Mouse (Mus musculus) kidney, embryonic 15.5 days (tissue): Measurements from ENCODE around the gene Trio. TPM values are rescaled to one million over a fixed set of nuclear protein-coding genes. Genes with fewer than 3 reads are reported as not detected.

ENCODE experiments used
- ATAC-seq: fragments of 200-750 bp; cut with Nextera tagmentation; replicated peaks from 2 replicates; pipeline ENCODE4 v1.8.0; 2017; ENCODE audit warnings: moderate TSS enrichment; ENCODE audit not compliant: low FRiP score
- H3K27ac ChIP-seq: fragments of 300-500 bp; sonication (generic); 2 replicates; pipeline ENCODE4 v1.5.1; 2015; ENCODE audit warnings: mild to moderate bottlenecking, inconsistent platforms
- H3K27me3 ChIP-seq: fragments of 300-500 bp; sonication (generic); 2 replicates; pipeline ENCODE4 v1.6.1; 2015; ENCODE audit warnings: inconsistent platforms
- H3K36me3 ChIP-seq: fragments of 300-500 bp; sonication (generic); 2 replicates; pipeline ENCODE4 v1.6.1; 2015; ENCODE audit warnings: inconsistent platforms
- H3K4me1 ChIP-seq: fragments of 300-500 bp; sonication (generic); 2 replicates; pipeline ENCODE4 v1.6.1; 2015; ENCODE audit warnings: inconsistent platforms
- H3K4me2 ChIP-seq: fragments of 300-500 bp; sonication (generic); 2 replicates; pipeline ENCODE4 v1.6.1; 2015; ENCODE audit warnings: moderate library complexity, mild to moderate bottlenecking, inconsistent platforms
- H3K4me3 ChIP-seq: fragments of 300-500 bp; sonication (generic); replicated peaks from 2 replicates; pipeline ENCODE4 v1.5.1; 2015; ENCODE audit warnings: mild to moderate bottlenecking, inconsistent platforms
- H3K9ac ChIP-seq: fragments of 300-500 bp; sonication (generic); 2 replicates; pipeline ENCODE4 v1.6.1; 2015; ENCODE audit warnings: mild to moderate bottlenecking, inconsistent platforms
- H3K9me3 ChIP-seq: fragments of 300-500 bp; sonication (generic); replicated peaks from 2 replicates; pipeline ENCODE4 v1.6.1; 2016; ENCODE audit warnings: inconsistent platforms
- WGBS: fragments of 180-500 bp; shearing (Covaris S2); methylation state at CpG from one replicate; pipeline ENCODE4 v1.1.7; 2015; ENCODE audit warnings: mixed read lengths; 5-methylcytosine and 5-hydroxymethylcytosine counted together
- polyA plus RNA-seq: library from polyadenylated mRNA; unstranded; fragments of >200 nt; fragmentation: Nextera tagmentation; extraction: Ambion mirVana; gene quantifications from 2 replicates; pipeline ENCODE4 v1.2.1, GENCODE M21; 2015

Trio gene
- polyA plus RNA-seq, 1 experiment from 2014 or later = 28.8 TPM

DNA sequence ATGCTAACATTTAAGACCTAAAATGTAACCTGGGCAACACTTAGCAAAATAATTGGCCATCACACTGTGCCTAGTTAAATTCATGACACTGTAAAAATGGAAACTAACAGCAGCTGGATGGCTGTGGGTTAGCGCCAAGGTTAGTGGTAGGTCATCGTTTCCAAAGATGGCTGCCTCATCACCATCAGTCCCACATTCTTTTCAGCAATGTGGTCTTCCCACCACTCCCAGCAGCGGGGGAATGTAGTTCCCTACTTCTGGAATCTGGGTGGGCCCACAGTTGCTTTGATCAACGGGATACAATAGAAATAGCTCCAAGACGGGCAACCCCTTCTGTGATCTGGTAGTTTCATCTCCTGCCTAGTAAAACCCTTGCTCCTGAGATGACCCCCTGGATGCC, 35.3 kb upstream of the Trio start:
- no peak for ATAC-seq
- Histone ChIP-seq H3K4me1 (peaks cover 7% of the 10 kb centered on the region; the same call in 1 of the 2 replicates), H3K4me2 (no peak overlapping the region), H3K27me3 (no peaks in the 10 kb centered on the region), H3K27ac (no peak overlapping the region), H3K9me3 (no peaks in the 10 kb centered on the region), H3K36me3 (no peaks in the 10 kb centered on the region), H3K9ac (no peak overlapping the region), H3K4me3 (no peak overlapping the region)
- 85% methylated on average over 5 of the region's 5 CpGs for WGBS

DNA sequence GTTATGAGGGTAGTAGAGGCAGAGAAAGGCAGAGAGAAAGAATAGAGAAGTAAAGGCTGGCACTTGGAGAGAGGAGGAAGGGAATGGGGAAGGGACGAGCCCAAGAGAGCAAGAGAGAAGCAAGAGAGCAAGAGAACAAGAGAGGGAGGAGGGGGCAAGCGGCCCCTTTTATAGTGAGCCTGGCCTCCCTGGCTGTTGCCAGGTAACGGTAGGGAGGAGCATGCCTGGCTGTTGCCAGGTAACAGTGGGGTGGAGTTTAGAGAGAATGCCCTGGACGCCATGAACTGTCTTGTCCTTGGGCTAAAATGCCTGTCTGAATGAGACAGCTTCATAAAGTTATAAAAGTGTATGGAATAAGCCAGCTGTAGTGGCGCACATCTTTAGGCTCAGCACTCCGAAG, 34.8 kb upstream of the Trio start:
- peaks cover 7% of the 10 kb centered on the region; the same call in 1 of the 2 replicates for H3K4me1 ChIP-seq
- 70% methylated on average over 6 of the region's 6 CpGs for WGBS

DNA sequence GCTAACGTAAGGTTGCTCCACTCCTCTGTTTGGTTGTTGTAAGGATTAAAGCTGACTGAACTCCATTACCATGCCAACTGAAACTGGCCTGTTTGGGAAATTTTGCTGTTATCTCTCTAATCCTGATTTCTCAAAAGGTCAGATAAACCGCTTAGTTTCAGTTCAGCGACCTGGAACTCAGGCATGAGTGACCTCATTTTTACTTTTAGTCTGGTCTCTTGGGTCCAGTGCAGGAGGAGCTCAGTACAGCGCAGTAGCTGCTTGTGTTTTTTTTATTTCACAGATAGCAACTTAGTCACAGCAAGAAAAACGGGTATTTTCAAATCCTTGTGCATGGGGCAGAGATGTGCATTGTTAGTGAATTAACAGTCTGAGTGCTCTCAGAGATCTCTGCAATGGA, 31.9 kb upstream of the Trio start:
- H3K27me3 ChIP-seq = no peaks in the 10 kb centered on the region
- H3K4me3 ChIP-seq = no peak overlapping the region
- peaks cover 11% of the 10 kb centered on the region for H3K4me1 ChIP-seq
- ATAC-seq = no peak
- H3K36me3 ChIP-seq = no peaks in the 10 kb centered on the region
- no peak overlapping the region for H3K27ac ChIP-seq
- no peak overlapping the region for H3K9ac ChIP-seq
- H3K4me2 ChIP-seq = no peak overlapping the region
- H3K9me3 ChIP-seq = no peaks in the 10 kb centered on the region
- 54% methylated on average over 5 of the region's 5 CpGs for whole genome bisulfite sequencing

More for the DNA sequence above, 34.8 kb upstream of the Trio start:
- Histone ChIP-seq H3K4me3 (no peak overlapping the region), H3K4me2 (no peak overlapping the region), H3K9ac (no peak overlapping the region), H3K36me3 (no peaks in the 10 kb centered on the region), H3K9me3 (no peaks in the 10 kb centered on the region), H3K27me3 (no peaks in the 10 kb centered on the region), H3K27ac (no peak overlapping the region)
- ATAC-seq = no peak

DNA sequence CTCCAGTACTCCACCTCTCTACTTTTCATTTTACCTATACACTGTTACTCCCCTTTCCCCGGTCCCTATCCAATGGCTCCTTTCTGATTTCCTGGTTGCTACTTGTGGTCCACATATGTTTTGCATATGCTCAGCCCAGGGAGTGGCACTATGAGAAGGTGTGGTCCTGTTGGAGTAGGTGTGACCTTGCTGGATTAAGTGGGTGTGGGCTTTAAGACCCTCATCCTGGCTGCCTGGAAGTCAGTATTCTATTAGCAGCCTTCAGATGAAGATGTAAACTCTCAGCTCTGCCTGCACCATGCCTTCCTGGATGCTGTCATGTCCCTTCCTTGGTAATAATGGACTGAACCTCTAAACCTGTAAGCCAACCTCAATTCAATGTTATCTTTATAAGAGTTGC, 29.1 kb upstream of the Trio start:
- Histone ChIP-seq H3K9ac (no peak overlapping the region), H3K27ac (no peak overlapping the region), H3K4me1 (peaks cover 20% of the 10 kb centered on the region), H3K4me2 (no peak overlapping the region), H3K27me3 (no peaks in the 10 kb centered on the region), H3K36me3 (no peaks in the 10 kb centered on the region), H3K9me3 (no peaks in the 10 kb centered on the region), H3K4me3 (no peak overlapping the region)
- ATAC-seq = no peak
- 92% methylated on average over 1 of the region's 1 CpGs for WGBS

DNA sequence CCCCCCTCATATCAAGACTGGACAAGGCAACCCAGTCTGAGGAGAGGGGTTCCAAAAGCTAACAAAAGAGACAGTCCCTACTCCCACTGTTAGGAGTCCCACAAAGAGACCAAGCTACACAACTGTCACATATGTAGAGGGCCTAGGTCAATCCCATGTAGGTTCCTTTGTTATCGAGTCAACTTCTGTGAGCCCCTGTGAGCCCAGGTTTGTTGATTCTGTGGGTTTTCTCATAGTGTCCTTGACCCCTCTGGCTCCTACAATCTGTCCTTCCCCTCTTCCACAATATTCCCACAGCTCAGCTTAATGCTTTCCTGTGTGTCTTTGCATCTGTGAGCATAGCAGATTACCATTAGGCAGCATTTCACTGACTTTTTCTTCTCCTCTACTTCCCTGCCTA, 28.5 kb upstream of the Trio start:
- Histone ChIP-seq H3K9ac (no peak overlapping the region), H3K27ac (no peak overlapping the region), H3K4me3 (no peak overlapping the region), H3K27me3 (no peaks in the 10 kb centered on the region), H3K9me3 (no peaks in the 10 kb centered on the region), H3K36me3 (no peaks in the 10 kb centered on the region), H3K4me2 (no peak overlapping the region), H3K4me1 (peaks cover 20% of the 10 kb centered on the region)
- no peak for ATAC-seq
- WGBS = 41% methylated on average over 1 of the region's 1 CpGs

DNA sequence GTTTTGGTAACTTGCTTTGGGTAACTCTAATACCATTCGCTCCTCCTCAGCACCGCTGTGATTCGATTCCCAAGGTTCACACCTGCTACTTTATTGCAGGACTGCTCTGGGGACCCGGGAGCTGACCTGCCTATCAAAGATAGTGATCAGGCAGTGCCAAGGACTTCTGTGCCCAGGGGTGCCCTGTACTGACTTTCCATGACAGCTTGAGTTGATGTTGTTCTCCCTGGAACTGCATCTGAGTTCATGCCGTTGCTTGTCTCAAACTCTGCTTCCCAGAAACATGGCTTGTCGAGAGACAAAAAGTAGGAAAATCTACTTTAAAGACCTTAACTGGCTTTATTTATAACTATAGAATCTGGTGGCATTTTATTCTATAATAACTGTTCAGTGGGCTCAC, 27.6 kb upstream of the Trio start:
- H3K4me2 ChIP-seq = no peak overlapping the region
- H3K36me3 ChIP-seq = no peaks in the 10 kb centered on the region
- WGBS = 43% methylated on average over 6 of the region's 6 CpGs
- no peak overlapping the region for H3K27ac ChIP-seq
- no peaks in the 10 kb centered on the region for H3K9me3 ChIP-seq
- ATAC-seq = no peak
- no peak overlapping the region for H3K4me3 ChIP-seq
- H3K9ac ChIP-seq = no peak overlapping the region
- H3K27me3 ChIP-seq = no peaks in the 10 kb centered on the region
- peaks cover 20% of the 10 kb centered on the region for H3K4me1 ChIP-seq

DNA sequence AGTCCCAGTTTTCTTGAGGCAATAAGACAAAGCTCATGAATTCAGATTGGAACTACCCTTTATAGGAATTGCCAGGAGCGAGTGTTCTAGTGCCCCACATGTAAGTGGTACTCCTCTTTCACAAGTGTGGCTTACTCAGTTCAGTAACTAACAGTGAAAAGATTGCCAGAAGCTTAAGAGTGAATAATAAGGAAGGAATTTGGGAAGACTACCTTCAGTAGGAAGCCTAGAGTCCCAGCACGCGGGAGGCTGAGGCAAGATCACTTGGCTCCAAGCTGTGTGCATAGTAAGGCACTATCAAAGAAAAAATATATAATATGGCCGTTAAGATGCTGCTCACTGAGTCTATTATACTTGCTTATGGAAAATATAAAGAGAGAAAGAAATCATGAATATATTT, 26.2 kb upstream of the Trio start:
- no peaks in the 10 kb centered on the region for H3K27me3 ChIP-seq
- WGBS = 80% methylated on average over 4 of the region's 4 CpGs
- no peak overlapping the region for H3K27ac ChIP-seq
- H3K4me3 ChIP-seq = no peak overlapping the region
- no peak overlapping the region for H3K4me2 ChIP-seq
- no peaks in the 10 kb centered on the region for H3K9me3 ChIP-seq
- H3K4me1 ChIP-seq = peaks cover 20% of the 10 kb centered on the region
- H3K36me3 ChIP-seq = no peaks in the 10 kb centered on the region
- no peak for ATAC-seq
- no peak overlapping the region for H3K9ac ChIP-seq

DNA sequence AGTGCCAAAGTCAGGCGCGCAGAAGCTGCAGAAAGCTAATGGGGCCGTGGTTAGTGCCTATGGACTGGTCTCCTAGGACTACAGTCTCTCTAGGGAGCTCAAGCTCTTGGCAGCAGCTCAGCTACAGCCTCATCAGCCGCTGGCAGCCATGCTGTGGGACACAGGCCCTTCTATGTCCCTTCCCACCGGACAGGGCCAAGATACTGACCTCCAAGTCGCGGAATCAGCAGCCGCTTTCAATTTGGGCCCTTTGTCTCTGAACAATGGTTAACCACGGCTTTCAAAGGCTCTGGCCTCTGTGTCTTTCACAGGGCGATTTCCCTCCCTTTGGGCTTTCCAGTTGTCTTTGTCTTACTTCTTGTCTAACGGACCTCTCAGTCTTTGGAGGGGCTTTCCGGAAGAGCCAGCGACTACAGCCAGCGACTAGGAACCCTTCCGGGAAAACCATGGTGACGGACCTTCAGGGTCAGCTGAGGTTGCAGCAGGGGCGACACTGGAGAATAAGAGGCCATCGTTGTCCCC, 25.5 kb upstream of the Trio start:
- Histone ChIP-seq H3K4me1 (peaks cover 20% of the 10 kb centered on the region), H3K9ac (no peak overlapping the region), H3K36me3 (no peaks in the 10 kb centered on the region), H3K27me3 (no peaks in the 10 kb centered on the region), H3K9me3 (no peaks in the 10 kb centered on the region), H3K27ac (no peak overlapping the region), H3K4me2 (peak overlapping the region; percentile 33), H3K4me3 (no peak overlapping the region)
- 31% methylated on average over 18 of the region's 18 CpGs for WGBS
- no peak for ATAC-seq

DNA sequence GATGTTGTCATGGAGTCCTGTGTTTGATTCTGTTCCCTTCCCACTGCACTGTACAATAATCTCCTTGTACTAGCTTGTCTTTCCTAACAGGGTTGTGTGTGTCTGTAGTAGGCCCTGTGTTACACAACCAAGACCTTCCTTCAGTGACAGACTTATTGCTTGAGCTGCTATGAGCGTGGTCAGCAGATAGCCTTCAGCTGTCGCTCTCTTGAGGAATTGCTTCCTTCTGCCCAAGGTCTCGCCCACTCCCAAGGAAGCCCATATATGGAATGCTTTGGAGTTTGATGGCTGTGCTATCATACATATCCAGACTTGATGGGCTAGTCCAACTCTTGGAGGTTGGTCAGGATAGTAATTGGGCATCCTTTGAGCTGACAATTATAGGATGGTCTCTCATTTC, 22.1 kb upstream of the Trio start:
- H3K4me1 ChIP-seq = peaks cover 9% of the 10 kb centered on the region
- 46% methylated on average over 3 of the region's 3 CpGs for WGBS
- H3K4me2 ChIP-seq = no peak overlapping the region
- no peak overlapping the region for H3K9ac ChIP-seq
- H3K9me3 ChIP-seq = no peaks in the 10 kb centered on the region
- no peaks in the 10 kb centered on the region for H3K27me3 ChIP-seq
- no peak overlapping the region for H3K4me3 ChIP-seq
- H3K27ac ChIP-seq = no peak overlapping the region
- H3K36me3 ChIP-seq = no peaks in the 10 kb centered on the region
- ATAC-seq = 0 out of 2 replicates have a peak, but pooled peaks have one; percentile 12

DNA sequence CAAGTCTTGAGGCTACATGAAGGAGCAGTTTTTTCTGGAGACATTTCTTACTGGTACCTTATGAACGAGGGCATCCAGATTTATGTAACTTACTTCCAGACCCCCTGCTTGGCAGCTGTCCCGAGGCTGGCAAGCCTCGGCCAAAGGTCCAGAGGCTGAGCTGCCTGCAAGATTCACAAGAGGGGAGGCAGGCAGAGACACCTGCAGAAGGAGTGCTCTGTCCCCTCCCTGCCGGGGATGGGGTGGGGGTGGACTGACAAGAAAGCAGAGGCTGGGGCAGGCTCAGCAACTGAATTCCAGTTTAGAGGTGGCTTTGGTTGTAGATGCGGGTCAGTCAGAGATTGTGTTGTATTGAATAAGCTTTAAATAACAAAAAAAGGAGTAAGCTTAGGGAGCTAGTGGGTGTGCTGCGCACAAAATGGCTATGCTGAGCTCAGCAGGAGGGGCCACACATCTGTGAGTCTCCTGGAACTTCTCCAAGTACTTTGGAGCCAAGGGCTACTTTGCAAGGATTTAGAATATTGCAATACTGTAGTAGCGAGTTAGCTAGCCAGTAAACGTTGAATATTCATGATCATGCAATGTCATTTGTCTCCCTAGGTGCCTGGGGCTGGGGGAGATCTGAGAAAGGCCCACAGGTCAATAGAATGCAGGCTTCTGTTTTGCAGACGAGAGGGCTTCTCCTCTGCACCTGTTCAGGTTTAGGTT, 15.7 kb upstream of the Trio start:
- no peak overlapping the region for H3K27ac ChIP-seq
- H3K4me1 ChIP-seq = no peaks in the 10 kb centered on the region; the same call in 1 of the 2 replicates
- no peak overlapping the region for H3K4me3 ChIP-seq
- H3K9me3 ChIP-seq = no peaks in the 10 kb centered on the region
- H3K36me3 ChIP-seq = no peaks in the 10 kb centered on the region
- H3K27me3 ChIP-seq = peaks cover 10% of the 10 kb centered on the region; the same call in 1 of the 2 replicates
- no peak overlapping the region for H3K4me2 ChIP-seq
- 24% methylated on average over 9 of the region's 9 CpGs for WGBS
- no peak overlapping the region for H3K9ac ChIP-seq
- ATAC-seq = no peak

DNA sequence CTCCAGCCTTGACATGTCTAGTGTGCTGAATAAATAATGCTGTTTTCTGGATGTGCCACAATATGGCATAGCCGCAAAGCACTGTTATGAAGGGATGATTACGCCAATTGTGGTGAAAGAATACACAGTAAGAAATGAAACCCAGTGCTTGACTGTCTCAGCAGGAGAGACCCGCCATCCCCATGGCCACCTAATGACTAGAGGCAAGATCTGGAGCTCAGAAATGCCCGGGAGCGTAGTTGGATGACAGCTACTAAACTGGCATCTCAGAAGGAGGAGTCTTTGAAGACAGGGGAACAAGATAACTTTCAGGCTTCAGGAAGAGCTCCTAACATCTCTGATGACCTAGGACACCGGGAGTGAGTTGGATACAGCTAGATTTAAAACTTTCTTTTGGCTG, 12.0 kb upstream of the Trio start:
- Histone ChIP-seq H3K9me3 (no peaks in the 10 kb centered on the region), H3K4me2 (no peak overlapping the region), H3K9ac (no peak overlapping the region), H3K36me3 (no peaks in the 10 kb centered on the region), H3K27me3 (peaks cover 10% of the 10 kb centered on the region; the same call in 1 of the 2 replicates), H3K4me1 (no peaks in the 10 kb centered on the region; the same call in 1 of the 2 replicates), H3K4me3 (no peak overlapping the region), H3K27ac (no peak overlapping the region)
- ATAC-seq = no peak
- 92% methylated on average over 6 of the region's 6 CpGs for WGBS

DNA sequence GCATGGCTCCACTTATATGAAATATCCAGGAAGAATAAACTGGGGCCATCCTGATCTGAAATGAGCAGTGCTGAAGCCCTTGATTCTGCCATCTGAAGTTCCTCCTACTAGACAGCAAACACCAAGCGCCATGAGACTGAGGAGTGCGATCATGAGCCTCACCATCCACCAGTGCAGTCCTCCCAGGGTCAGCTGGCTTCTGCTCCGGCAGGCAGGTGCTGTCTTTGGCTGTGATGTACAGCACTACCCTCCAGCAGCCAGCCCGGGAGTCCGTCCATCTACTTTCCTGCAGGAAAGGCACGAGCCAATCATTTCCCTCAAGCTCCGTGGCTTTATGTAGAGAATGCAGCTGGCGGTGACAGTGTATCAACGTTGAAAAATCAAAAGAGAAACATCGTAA, 10.0 kb upstream of the Trio start:
- H3K27ac ChIP-seq = no peak overlapping the region
- H3K27me3 ChIP-seq = peaks cover 4% of the 10 kb centered on the region; the same call in 1 of the 2 replicates
- no peaks in the 10 kb centered on the region for H3K9me3 ChIP-seq
- no peaks in the 10 kb centered on the region for H3K36me3 ChIP-seq
- no peak for ATAC-seq
- 76% methylated on average over 10 of the region's 10 CpGs for WGBS
- H3K4me3 ChIP-seq = no peak overlapping the region
- H3K9ac ChIP-seq = no peak overlapping the region
- no peaks in the 10 kb centered on the region for H3K4me1 ChIP-seq
- H3K4me2 ChIP-seq = no peak overlapping the region

DNA sequence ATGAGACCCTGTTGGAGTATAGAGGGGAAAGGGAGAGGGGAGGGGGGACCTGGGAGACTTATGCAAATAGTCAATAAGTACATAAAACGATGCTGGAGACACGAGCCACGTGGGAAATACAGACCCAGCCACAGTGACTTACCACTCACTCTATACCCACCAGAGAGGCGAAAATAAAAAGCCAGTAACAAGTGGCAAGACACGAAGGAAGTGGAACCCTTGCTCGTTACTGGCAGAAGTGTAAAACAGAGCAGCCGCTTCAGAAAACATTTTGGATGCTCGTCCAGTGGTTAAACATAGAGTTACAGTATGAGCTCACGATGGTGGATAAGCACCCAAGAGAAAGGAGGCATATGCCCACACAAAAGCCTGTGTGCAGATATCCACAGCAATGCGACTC, 9.0 kb upstream of the Trio start:
- Histone ChIP-seq H3K27ac (no peak overlapping the region), H3K36me3 (no peaks in the 10 kb centered on the region), H3K27me3 (no peaks in the 10 kb centered on the region), H3K9me3 (no peaks in the 10 kb centered on the region), H3K4me2 (no peak overlapping the region), H3K4me1 (no peaks in the 10 kb centered on the region), H3K4me3 (no peak overlapping the region), H3K9ac (no peak overlapping the region)
- WGBS = 81% methylated on average over 10 of the region's 10 CpGs
- no peak for ATAC-seq
